Mouse (Mus musculus) spleen, postnatal 14 days (tissue): ENCODE measurements around the gene Olfr374.
"Not testable (repeated sequence)": the region's sequence is repeated elsewhere in the genome, so short reads cannot be mapped to it uniquely, and the experiment has no call there.

Source experiments
- DNase-seq, 2 experiments: peaks; one replicate each; pipeline ENCODE4 v3.0.0; 2021 to 2022; ENCODE audit warnings: low spot score in 2 of 2

Gene Olfr374

GRCm38 (mm10) chr8:72106740-72107139 lies at the start of gene Olfr374:
Olfr374 (plus strand) TSS chr8:72107040.
- no peak for DNase-seq

GRCm38 (mm10) chr8:72057643-72058042 lies 49.2 kb upstream of the Olfr374 start:
- DNase-seq, result not testable (repeated sequence)

GRCm38 (mm10) chr8:72066819-72067399 lies 39.9 kb upstream of the Olfr374 start:
- DNase-seq, result not testable (repeated sequence)

GRCm38 (mm10) chr8:72082877-72083276 lies 24.0 kb upstream of the Olfr374 start, which contains the start of gene Olfr373:
Olfr373 (plus strand) TSS chr8:72083177.
- not testable (repeated sequence) for DNase-seq

- no peak for DNase-seq
Measured at GRCm38 (mm10) chr8:72084744-72085143, 22.1 kb upstream of the Olfr374 start.

GRCm38 (mm10) chr8:72087611-72088010 lies 19.2 kb upstream of the Olfr374 start:
- not testable (repeated sequence) for DNase-seq

- not testable (repeated sequence) for DNase-seq
Measured at GRCm38 (mm10) chr8:72096721-72097120, 10.1 kb upstream of the Olfr374 start.

GRCm38 (mm10) chr8:72099377-72100103 lies 7.3 kb upstream of the Olfr374 start:
- peak; percentile 24 to 33 for DNase-seq

- DNase-seq, result no peak
Measured at GRCm38 (mm10) chr8:72105165-72105564, 1.7 kb upstream of the Olfr374 start.

GRCm38 (mm10) chr8:72110876-72111275 lies 4.0 kb downstream of the Olfr374 start:
- peak in 1 of 2 experiments; percentile 17 for DNase-seq

- DNase-seq, result no peak
Measured at GRCm38 (mm10) chr8:72112486-72112885, 5.6 kb downstream of the Olfr374 start.

GRCm38 (mm10) chr8:72115202-72115601 lies 8.4 kb downstream of the Olfr374 start:
- no peak for DNase-seq

- no peak for DNase-seq
Measured at GRCm38 (mm10) chr8:72118616-72119015, 11.8 kb downstream of the Olfr374 start.

GRCm38 (mm10) chr8:72121486-72121885 lies 14.6 kb downstream of the Olfr374 start:
- DNase-seq, result not testable (repeated sequence)

- DNase-seq, result no peak
Measured at GRCm38 (mm10) chr8:72121997-72122396, 15.2 kb downstream of the Olfr374 start.

GRCm38 (mm10) chr8:72127834-72128233 lies 21.0 kb downstream of the Olfr374 start:
- DNase-seq, result no peak

GRCm38 (mm10) chr8:72131251-72131650 lies 24.4 kb downstream of the Olfr374 start:
- DNase-seq, result no peak

GRCm38 (mm10) chr8:72131901-72132300 lies 25.1 kb downstream of the Olfr374 start:
- DNase-seq, result no peak

- DNase-seq, result no peak
Measured at GRCm38 (mm10) chr8:72132417-72132816, 25.6 kb downstream of the Olfr374 start.

- DNase-seq, result no peak
Measured at GRCm38 (mm10) chr8:72132891-72133290, 26.1 kb downstream of the Olfr374 start.

GRCm38 (mm10) chr8:72133507-72133906 lies 26.7 kb downstream of the Olfr374 start:
- no peak for DNase-seq

GRCm38 (mm10) chr8:72134756-72135445 lies 28.1 kb downstream of the Olfr374 start, which contains the start of gene Tpm4:
Tpm4 (plus strand) TSS chr8:72134975.
- peak; percentile 43 to 58 for DNase-seq
